Mouse (Mus musculus): ENCODE data around the gene Kirrel3.

- no peak for TF ChIP-seq CTCF (IDR thresholded peaks at IDR 0.05)
- no peak for TF ChIP-seq EP300 (IDR thresholded peaks at IDR 0.05)
Measured at GRCm38 (mm10) chr9:34558291-34558899, 72.7 kb downstream of the Kirrel3 start.

Measured in lung, postnatal 0 days (tissue).